Mouse (Mus musculus): ENCODE results near the gene Cd44.

- TF ChIP-seq CTCF (IDR thresholded peaks at IDR 0.05; ENCODE audit: borderline replicate concordance, control insufficient read depth, extremely low read depth, insufficient read depth, low read length, poor library complexity) = no peak
- no peak for TF ChIP-seq POLR2A (IDR thresholded peaks at IDR 0.05; ENCODE audit: control insufficient read depth, extremely low read depth, insufficient read depth, low read length, poor library complexity)
Observed at GRCm38 (mm10) chr2:102933142-102933541, 31.7 kb upstream of the Cd44 start.

Measured in thymus, adult 2 months (tissue).